Mouse (Mus musculus) telencephalon, adult 2 months (tissue): Measurements from ENCODE around the gene Pde8a.
A peak's percentile ranks its signal among the peaks of the same experiment; 100 is the strongest.

Source experiments
- DNase-seq: peaks from one replicate; pipeline ENCODE4 v3.0.0-alpha.2; 2011; ENCODE audit warnings: low read depth, low spot score

Gene Pde8a

GRCm38 (mm10) chr7:81272908-81273307 lies 59.5 kb downstream of the Pde8a start:
- DNase-seq = no peak

- no peak for DNase-seq
These were observed 65.6 kb downstream of the Pde8a start for GRCm38 (mm10) chr7:81278966-81279365.

- DNase-seq = no peak
These were observed 67.8 kb downstream of the Pde8a start for GRCm38 (mm10) chr7:81281240-81281639.

GRCm38 (mm10) chr7:81286456-81286855 lies 73.1 kb downstream of the Pde8a start:
- no peak for DNase-seq

GRCm38 (mm10) chr7:81286946-81287345 lies 73.5 kb downstream of the Pde8a start:
- DNase-seq = no peak

- no peak for DNase-seq
These were observed 81.8 kb downstream of the Pde8a start for GRCm38 (mm10) chr7:81295169-81295568.

GRCm38 (mm10) chr7:81298206-81298605 lies 84.8 kb downstream of the Pde8a start:
- DNase-seq = no peak

GRCm38 (mm10) chr7:81301323-81301722 lies 87.9 kb downstream of the Pde8a start:
- DNase-seq = peak; percentile 33

GRCm38 (mm10) chr7:81303682-81304081 lies 90.3 kb downstream of the Pde8a start:
- no peak for DNase-seq

GRCm38 (mm10) chr7:81304100-81304499 lies 90.7 kb downstream of the Pde8a start:
- DNase-seq = no peak

GRCm38 (mm10) chr7:81304675-81305074 lies 91.3 kb downstream of the Pde8a start:
- DNase-seq = peak; percentile 66

- DNase-seq = peak; percentile 63
These were observed 94.3 kb downstream of the Pde8a start for GRCm38 (mm10) chr7:81307735-81308134.

GRCm38 (mm10) chr7:81309247-81309646 lies 95.9 kb downstream of the Pde8a start:
- no peak for DNase-seq

- DNase-seq = no peak
These were observed 97.7 kb downstream of the Pde8a start for GRCm38 (mm10) chr7:81311130-81311529.

GRCm38 (mm10) chr7:81311581-81311980 lies 98.2 kb downstream of the Pde8a start:
- no peak for DNase-seq

GRCm38 (mm10) chr7:81315583-81315982 lies 102.2 kb downstream of the Pde8a start:
- DNase-seq = no peak

- no peak for DNase-seq
These were observed 106.4 kb downstream of the Pde8a start for GRCm38 (mm10) chr7:81319749-81320148.

GRCm38 (mm10) chr7:81321776-81322175 lies 108.4 kb downstream of the Pde8a start:
- DNase-seq = no peak

- DNase-seq = no peak
These were observed 112.6 kb downstream of the Pde8a start for GRCm38 (mm10) chr7:81326043-81326442.

GRCm38 (mm10) chr7:81326859-81327258 lies 113.5 kb downstream of the Pde8a start:
- no peak for DNase-seq

GRCm38 (mm10) chr7:81327661-81328060 lies 114.3 kb downstream of the Pde8a start:
- DNase-seq = no peak

GRCm38 (mm10) chr7:81330767-81331166 lies 117.4 kb downstream of the Pde8a start:
- no peak for DNase-seq

- DNase-seq = no peak
These were observed 118.5 kb downstream of the Pde8a start for GRCm38 (mm10) chr7:81331851-81332250.

- DNase-seq = no peak
These were observed 122.5 kb downstream of the Pde8a start for GRCm38 (mm10) chr7:81335705-81336431.
